Mouse (Mus musculus) layer of hippocampus, postnatal 10 days (tissue): ENCODE measurements around the gene Tiprl. TPM values are rescaled to one million over a fixed set of nuclear protein-coding genes. Genes with fewer than 3 reads are reported as not detected.

Source experiments
- DNase-seq, 2 experiments: peaks; one replicate each; pipeline ENCODE4 v3.0.0; 2021; ENCODE audit warnings: low spot score in 2 of 2
- total RNA-seq, 2 experiments: library from RNA; stranded (reverse); gene quantifications; 2 replicates each; pipeline ENCODE4 v1.2.3; 2021

The Tiprl gene
- total RNA-seq, 2 experiments from 2014 or later = 74.4 to 78.0 TPM

GRCm38 (mm10) chr1:165183400-165183799 lies 53.4 kb downstream of the Tiprl start:
- no peak for DNase-seq

GRCm38 (mm10) chr1:165179321-165179720 lies 57.5 kb downstream of the Tiprl start:
- DNase-seq = no peak

GRCm38 (mm10) chr1:165178075-165178474 lies 58.7 kb downstream of the Tiprl start:
- DNase-seq = no peak

GRCm38 (mm10) chr1:165174059-165174616 lies 62.7 kb downstream of the Tiprl start:
- DNase-seq = no peak

- no peak for DNase-seq
These were observed 65.5 kb downstream of the Tiprl start for GRCm38 (mm10) chr1:165171277-165171676.

GRCm38 (mm10) chr1:165170157-165170556 lies 66.6 kb downstream of the Tiprl start:
- no peak for DNase-seq

- no peak for DNase-seq
These were observed 67.3 kb downstream of the Tiprl start for GRCm38 (mm10) chr1:165169462-165169861.

- no peak for DNase-seq
These were observed 71.9 kb downstream of the Tiprl start for GRCm38 (mm10) chr1:165164920-165165319.

Other genes starting within 250 kb of the Tiprl start
- not detected for gene Tbx19, start 76.2 kb downstream of the Tiprl start, total RNA-seq
- gene Sft2d2, start 42.6 kb downstream of the Tiprl start, total RNA-seq = 1 to 10 TPM; 7.8 to 9.0 TPM
- 10 to 100 TPM; 49.1 to 50.3 TPM for gene Gpr161, start 58.8 kb upstream of the Tiprl start, total RNA-seq
- gene Dcaf6, start 223.5 kb upstream of the Tiprl start, total RNA-seq = 10 to 100 TPM; 79.2 to 81.0 TPM
- 100 to 1,000 TPM; 124 to 128 TPM for gene Mpc2, start 223.6 kb upstream of the Tiprl start, total RNA-seq
- gene Adcy10, start 248.2 kb upstream of the Tiprl start, total RNA-seq = under 1 TPM in 1 of 2 experiments, not detected in 1; 0.55 TPM